Mouse (Mus musculus): Measurements from ENCODE around the gene Slc11a2. TPM values are rescaled to one million over a fixed set of nuclear protein-coding genes. Genes with fewer than 3 reads are reported as not detected.
A peak's percentile ranks its signal among the peaks of the same experiment; 100 is the strongest.

Gene Slc11a2
- 21.8 and 22.0 TPM in 2 replicates for polyA plus RNA-seq (2015; fragmentation: Nextera tagmentation; extraction: Ambion mirVana)

DNA sequence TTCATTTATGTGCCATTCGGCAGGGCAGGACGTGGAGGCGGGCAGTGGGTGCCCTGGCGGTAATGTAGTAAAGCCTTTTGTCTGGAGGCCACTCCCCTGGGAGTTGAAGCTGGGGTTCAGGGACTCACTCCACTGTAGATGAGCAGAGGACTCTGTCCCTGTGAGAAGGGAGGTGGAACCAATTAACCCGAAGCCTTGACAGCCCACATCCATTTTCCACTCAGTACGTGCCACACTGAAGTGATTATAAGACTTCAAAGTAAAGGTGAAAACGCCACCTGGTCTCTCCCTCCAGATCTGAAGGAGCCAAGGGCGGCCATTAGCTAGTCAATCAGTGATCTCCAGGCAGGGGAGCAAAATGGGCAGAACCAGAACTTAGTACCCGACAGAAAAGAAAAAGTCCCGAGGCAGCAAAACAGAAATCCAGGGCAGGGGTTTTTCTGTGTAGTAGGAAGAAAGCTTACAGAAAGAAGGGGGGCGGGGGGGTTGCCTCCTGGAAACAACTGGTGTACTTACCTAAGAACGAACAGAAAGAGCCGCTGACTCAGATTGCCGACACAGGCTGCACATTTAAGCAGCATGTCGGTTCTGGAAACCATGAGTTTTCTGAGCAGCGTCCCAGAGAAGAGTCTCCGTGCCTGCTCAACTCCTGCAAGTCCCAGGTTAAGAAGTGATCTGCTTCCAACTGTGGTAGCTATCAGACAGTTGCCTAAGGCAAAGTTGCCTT is at the start of gene Slc11a2:
Slc11a2 (minus strand) TSS at position 677 of the 727 bp plus-strand sequence.
- H3K4me3 ChIP-seq: peak within 1 kb of the TSS; percentile 93
- 13% methylated on average over 17 of the region's 17 CpGs for WGBS
- H3K27ac ChIP-seq: no peak within 1 kb of the TSS
- peak within 1 kb of the TSS; percentile 98 for H3K4me2 ChIP-seq
- H3K36me3 ChIP-seq: no peaks in the 10 kb centered on the region
- H3K27me3 ChIP-seq: peaks cover 16% of the 10 kb centered on the region
- H3K9me3 ChIP-seq: no peaks in the 10 kb centered on the region
- H3K4me1 ChIP-seq: peaks cover 39% of the 10 kb centered on the region
- H3K9ac ChIP-seq: peak within 1 kb of the TSS; percentile 49; the same call in 1 of the 2 replicates
- no peak for ATAC-seq (ENCODE audit: insufficient number of reproducible peaks, insufficient read depth, low FRiP score, low TSS enrichment, low read depth)

DNA sequence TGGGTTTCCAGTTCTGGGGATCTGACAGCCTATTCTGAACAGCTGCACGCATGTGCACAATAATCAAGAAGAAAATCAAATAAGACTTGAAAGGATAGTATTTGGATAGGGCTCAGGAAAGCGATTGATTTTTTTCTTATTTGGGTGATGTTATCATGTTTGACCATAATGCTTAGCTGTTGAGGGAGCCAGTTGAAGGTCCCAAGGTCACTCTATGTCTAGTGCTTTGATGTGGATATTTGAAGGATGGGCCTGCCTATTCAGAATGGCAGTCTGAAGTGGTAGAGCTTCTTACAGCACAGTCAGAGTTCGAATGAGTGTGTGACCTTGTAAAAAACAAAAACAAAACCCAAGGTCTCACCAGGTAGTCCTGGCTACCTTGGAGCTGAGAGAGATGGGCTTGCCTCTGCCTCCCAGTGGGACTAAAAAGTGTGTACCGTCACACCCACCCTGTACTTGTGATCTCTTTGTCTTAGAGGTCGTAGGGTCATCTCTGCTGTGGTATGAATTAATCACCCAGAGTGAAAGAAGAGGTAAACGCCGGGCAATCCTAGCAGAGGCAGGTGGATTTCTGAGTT is 49.1 kb upstream of the Slc11a2 start:
- Histone ChIP-seq H3K9ac (no peak overlapping the region), H3K36me3 (peaks cover 74% of the 10 kb centered on the region), H3K4me3 (no peak overlapping the region), H3K27me3 (no peaks in the 10 kb centered on the region), H3K4me1 (peaks cover 11% of the 10 kb centered on the region), H3K27ac (no peak overlapping the region), H3K9me3 (no peaks in the 10 kb centered on the region), H3K4me2 (no peak overlapping the region)
- WGBS: 82% methylated on average over 7 of the region's 7 CpGs
- no peak for ATAC-seq (ENCODE audit: insufficient number of reproducible peaks, insufficient read depth, low FRiP score, low TSS enrichment, low read depth)

DNA sequence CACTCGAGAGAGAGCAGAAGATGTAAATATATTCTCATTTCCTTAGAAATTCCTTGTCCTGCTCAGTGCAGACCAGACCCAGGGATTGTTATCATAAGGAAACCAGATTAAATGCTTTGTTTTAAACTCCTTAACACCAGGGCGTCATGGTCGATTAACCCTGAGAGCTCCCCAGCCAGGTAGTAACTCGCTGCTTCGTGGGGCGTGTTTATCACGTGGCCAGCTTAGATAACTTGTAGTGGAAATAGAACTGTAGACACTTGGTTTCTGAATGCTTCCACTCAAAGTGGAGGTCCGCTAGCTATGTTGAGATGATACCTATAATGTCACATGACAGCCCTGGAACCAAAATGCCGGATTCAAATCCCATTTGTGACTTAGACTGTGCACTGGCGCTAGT is 45.2 kb upstream of the Slc11a2 start:
- Histone ChIP-seq H3K4me2 (peak overlapping the region; percentile 79), H3K4me1 (peaks cover 16% of the 10 kb centered on the region), H3K27me3 (no peaks in the 10 kb centered on the region), H3K9ac (peak overlapping the region; percentile 86; the same call in 1 of the 2 replicates), H3K9me3 (no peaks in the 10 kb centered on the region), H3K36me3 (peaks cover 36% of the 10 kb centered on the region), H3K4me3 (peak overlapping the region; percentile 83), H3K27ac (no peak overlapping the region)
- WGBS: 61% methylated on average over 10 of the region's 10 CpGs
- ATAC-seq (ENCODE audit: insufficient number of reproducible peaks, insufficient read depth, low FRiP score, low TSS enrichment, low read depth): no peak

- H3K27ac ChIP-seq: peak overlapping the region; percentile 77; the same call in 1 of the 2 replicates
- peaks cover 30% of the 10 kb centered on the region for H3K36me3 ChIP-seq
- peak overlapping the region; percentile 83 for H3K4me3 ChIP-seq
- no peak for ATAC-seq (ENCODE audit: insufficient number of reproducible peaks, insufficient read depth, low FRiP score, low TSS enrichment, low read depth)
- H3K27me3 ChIP-seq: no peaks in the 10 kb centered on the region
- WGBS: under 1% methylated on average over 19 of the region's 19 CpGs
- no peaks in the 10 kb centered on the region for H3K9me3 ChIP-seq
- H3K9ac ChIP-seq: peak overlapping the region; percentile 86
- peak overlapping the region; percentile 79 for H3K4me2 ChIP-seq
- peaks cover 16% of the 10 kb centered on the region for H3K4me1 ChIP-seq
These were observed 44.3 kb upstream of the Slc11a2 start for GRCm38 (mm10) chr15:100469189-100469545.

GRCm38 (mm10) chr15:100468295-100469188 is 43.7 kb upstream of the Slc11a2 start, which contains the start of gene Letmd1:
Gene Letmd1, plus strand, starts transcription at chr15:100469023.
- H3K27ac ChIP-seq: peak within 1 kb of the TSS; percentile 77
- H3K9ac ChIP-seq: peak within 1 kb of the TSS; percentile 86
- no peaks in the 10 kb centered on the region for H3K27me3 ChIP-seq
- H3K9me3 ChIP-seq: no peaks in the 10 kb centered on the region
- H3K36me3 ChIP-seq: peaks cover 24% of the 10 kb centered on the region
- H3K4me2 ChIP-seq: peak within 1 kb of the TSS; percentile 79
- ATAC-seq (ENCODE audit: insufficient number of reproducible peaks, insufficient read depth, low FRiP score, low TSS enrichment, low read depth): peak; percentile 89
- H3K4me1 ChIP-seq: peaks cover 16% of the 10 kb centered on the region
- peak within 1 kb of the TSS; percentile 83 for H3K4me3 ChIP-seq
- WGBS: 3% methylated on average over 83 of the region's 84 CpGs

DNA sequence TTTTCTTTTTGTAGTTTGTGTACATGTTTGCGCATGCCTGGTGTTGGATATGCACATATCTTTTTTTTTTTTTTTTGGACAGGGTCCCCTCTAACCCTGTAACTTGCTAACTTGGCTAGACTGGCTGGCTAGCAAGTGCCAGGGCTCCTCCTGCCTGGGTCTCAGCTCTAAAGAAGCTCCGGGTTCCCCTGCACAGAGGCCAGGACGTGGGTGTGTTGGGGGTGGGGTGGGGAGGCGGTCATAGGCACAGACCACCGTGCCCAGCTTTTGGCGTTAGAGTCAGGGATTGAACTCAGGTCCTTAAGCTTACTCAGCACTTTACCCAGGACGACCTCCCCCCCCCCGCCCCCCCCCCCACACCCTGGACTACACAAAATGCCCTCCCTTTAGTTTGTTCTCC is 42.9 kb upstream of the Slc11a2 start:
- Histone ChIP-seq H3K4me3 (peak overlapping the region; percentile 83; the same call in 1 of the 2 replicates), H3K4me2 (peak overlapping the region; percentile 79), H3K27ac (no peak overlapping the region), H3K9me3 (no peaks in the 10 kb centered on the region), H3K36me3 (peaks cover 18% of the 10 kb centered on the region), H3K9ac (peak overlapping the region; percentile 36; the same call in 1 of the 2 replicates), H3K27me3 (no peaks in the 10 kb centered on the region), H3K4me1 (peaks cover 16% of the 10 kb centered on the region)
- ATAC-seq (ENCODE audit: insufficient number of reproducible peaks, insufficient read depth, low FRiP score, low TSS enrichment, low read depth): no peak
- WGBS: 42% methylated on average over 7 of the region's 8 CpGs

DNA sequence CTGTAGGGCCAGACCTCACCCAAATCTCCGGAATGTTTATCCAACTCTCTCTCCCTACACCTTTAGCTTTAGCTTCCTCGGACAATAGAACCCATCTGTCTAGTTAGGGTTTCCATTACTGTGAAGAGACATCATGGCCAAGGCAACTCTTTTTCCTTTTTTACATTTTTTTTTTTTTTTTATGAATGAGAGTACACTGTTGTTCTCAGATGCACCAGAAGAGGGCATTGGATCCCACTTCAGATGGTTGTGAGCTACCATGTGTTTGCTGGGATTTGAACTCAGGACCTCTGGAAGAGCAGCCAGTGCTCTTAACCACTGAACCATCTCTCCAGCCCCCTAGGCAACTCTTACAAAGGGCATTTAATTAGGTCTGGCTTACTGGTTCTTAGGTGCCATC is 40.6 kb upstream of the Slc11a2 start:
- H3K4me1 ChIP-seq: peaks cover 19% of the 10 kb centered on the region
- no peak overlapping the region for H3K27ac ChIP-seq
- H3K27me3 ChIP-seq: no peaks in the 10 kb centered on the region
- no peak overlapping the region for H3K9ac ChIP-seq
- H3K9me3 ChIP-seq: no peaks in the 10 kb centered on the region
- H3K4me2 ChIP-seq: no peak overlapping the region
- H3K4me3 ChIP-seq: no peak overlapping the region
- ATAC-seq (ENCODE audit: insufficient number of reproducible peaks, insufficient read depth, low FRiP score, low TSS enrichment, low read depth): no peak
- 78% methylated on average over 2 of the region's 2 CpGs for whole genome bisulfite sequencing
- H3K36me3 ChIP-seq: no peaks in the 10 kb centered on the region

DNA sequence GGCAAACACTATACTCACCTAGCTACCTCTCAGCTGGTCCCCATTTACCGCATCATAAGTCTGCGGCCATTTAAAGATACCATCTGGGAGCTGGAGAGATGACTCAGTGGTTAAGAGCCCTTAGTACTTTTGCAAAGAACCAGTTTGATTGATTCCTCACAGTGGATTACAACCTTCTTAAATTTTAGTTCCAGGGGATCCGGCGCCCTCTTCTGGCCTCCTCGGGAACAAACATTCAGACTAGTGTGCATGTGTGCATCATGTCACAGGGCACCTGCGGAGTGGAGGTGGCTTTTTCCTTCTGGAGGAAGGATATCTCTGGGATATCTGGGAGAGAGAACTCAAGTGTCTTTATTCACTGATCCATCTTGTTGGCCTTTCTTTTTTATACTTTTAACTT is 38.8 kb upstream of the Slc11a2 start:
- 21% methylated on average over 6 of the region's 6 CpGs for WGBS
- Histone ChIP-seq H3K4me1 (peaks cover 8% of the 10 kb centered on the region; the same call in 1 of the 2 replicates), H3K27me3 (no peaks in the 10 kb centered on the region)

DNA sequence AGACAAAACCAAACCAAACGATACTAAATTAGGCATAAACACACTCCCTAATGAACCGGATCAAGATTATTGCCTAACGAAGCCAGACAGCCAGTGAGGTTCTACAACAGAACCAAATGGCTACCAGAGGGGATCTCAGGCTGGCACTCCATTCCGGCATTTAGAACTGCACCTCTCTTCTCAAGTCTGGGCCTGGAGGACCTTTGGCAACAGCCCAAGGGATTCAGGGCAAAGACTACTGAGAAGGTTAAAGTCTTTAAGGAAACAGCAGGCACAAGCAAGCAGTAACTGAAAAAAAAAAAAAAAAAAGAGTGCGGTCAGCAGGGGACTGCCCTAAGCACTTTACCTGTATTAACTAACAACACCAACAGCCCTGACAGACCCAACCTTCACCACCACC is 37.2 kb upstream of the Slc11a2 start:
- no peaks in the 10 kb centered on the region for H3K36me3 ChIP-seq
- H3K9ac ChIP-seq: no peak overlapping the region
- 80% methylated on average over 5 of the region's 5 CpGs for WGBS
- no peak overlapping the region for H3K4me2 ChIP-seq
- no peak for ATAC-seq (ENCODE audit: insufficient number of reproducible peaks, insufficient read depth, low FRiP score, low TSS enrichment, low read depth)
- no peaks in the 10 kb centered on the region for H3K9me3 ChIP-seq
- no peak overlapping the region for H3K4me3 ChIP-seq
- no peaks in the 10 kb centered on the region for H3K27me3 ChIP-seq
- no peak overlapping the region for H3K27ac ChIP-seq
- H3K4me1 ChIP-seq: peaks cover 5% of the 10 kb centered on the region; the same call in 1 of the 2 replicates

More for the DNA sequence above, 38.8 kb upstream of the Slc11a2 start:
- Histone ChIP-seq H3K36me3 (no peaks in the 10 kb centered on the region), H3K9me3 (no peaks in the 10 kb centered on the region), H3K4me2 (no peak overlapping the region), H3K4me3 (no peak overlapping the region), H3K27ac (no peak overlapping the region), H3K9ac (no peak overlapping the region)
- no peak for ATAC-seq (ENCODE audit: insufficient number of reproducible peaks, insufficient read depth, low FRiP score, low TSS enrichment, low read depth)

DNA sequence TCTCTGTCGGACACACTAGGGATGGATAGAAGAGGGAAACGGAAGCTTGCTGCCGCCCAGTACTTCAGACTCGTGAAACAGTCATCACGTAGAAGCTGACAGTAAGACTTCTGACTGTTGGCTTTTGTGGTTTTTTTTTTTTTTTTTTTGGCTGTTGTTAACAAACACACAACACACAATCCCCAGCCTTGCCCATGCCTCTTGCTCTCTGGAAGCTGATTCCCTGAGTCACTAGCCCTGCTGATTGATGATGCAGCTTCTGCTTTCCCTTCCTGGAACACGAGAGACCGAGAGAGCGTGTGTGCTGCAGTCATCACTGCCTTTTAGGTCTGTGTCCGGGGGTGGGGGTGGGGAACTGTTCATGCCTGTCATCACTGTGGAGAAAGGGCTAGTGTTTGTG is 36.8 kb upstream of the Slc11a2 start:
- no peak overlapping the region for H3K4me2 ChIP-seq
- H3K9me3 ChIP-seq: no peaks in the 10 kb centered on the region
- no peaks in the 10 kb centered on the region for H3K27me3 ChIP-seq
- ATAC-seq (ENCODE audit: insufficient number of reproducible peaks, insufficient read depth, low FRiP score, low TSS enrichment, low read depth): no peak
- no peak overlapping the region for H3K9ac ChIP-seq
- WGBS: 78% methylated on average over 9 of the region's 9 CpGs
- H3K27ac ChIP-seq: no peak overlapping the region
- no peaks in the 10 kb centered on the region for H3K36me3 ChIP-seq
- H3K4me1 ChIP-seq: peaks cover 6% of the 10 kb centered on the region; the same call in 1 of the 2 replicates
- no peak overlapping the region for H3K4me3 ChIP-seq

DNA sequence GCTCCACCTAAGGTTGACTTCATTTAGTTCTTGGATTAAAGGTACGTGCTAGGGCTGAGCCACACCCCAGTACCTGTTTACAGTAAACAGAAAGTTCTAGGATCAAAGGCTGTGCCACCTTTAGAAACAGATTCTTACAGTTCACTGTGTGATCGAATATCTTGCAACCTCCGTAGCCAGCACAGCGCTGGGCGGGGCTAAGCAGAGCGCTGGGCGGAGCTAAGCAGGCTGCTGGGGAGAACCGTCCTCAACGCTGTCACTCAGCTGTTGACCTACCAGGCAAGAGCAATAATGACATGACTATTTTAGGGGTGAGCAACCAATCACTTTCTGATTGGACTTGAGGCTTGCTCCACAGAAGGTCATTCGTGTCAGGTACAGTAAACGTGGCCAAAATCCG is 36.1 kb upstream of the Slc11a2 start:
- Histone ChIP-seq H3K9ac (no peak overlapping the region), H3K27ac (no peak overlapping the region), H3K4me3 (no peak overlapping the region), H3K4me1 (peaks cover 6% of the 10 kb centered on the region; the same call in 1 of the 2 replicates), H3K4me2 (peak overlapping the region; percentile 41), H3K27me3 (no peaks in the 10 kb centered on the region), H3K9me3 (no peaks in the 10 kb centered on the region), H3K36me3 (no peaks in the 10 kb centered on the region)
- ATAC-seq (ENCODE audit: insufficient number of reproducible peaks, insufficient read depth, low FRiP score, low TSS enrichment, low read depth): no peak
- WGBS: 8% methylated on average over 12 of the region's 12 CpGs
